Mouse (Mus musculus): Measurements from ENCODE around the gene Vmn1r197.

- TF ChIP-seq CTCF (IDR thresholded peaks at IDR 0.05; ENCODE audit: low read depth, low read length): no peak
- no peak for TF ChIP-seq POLR2A (IDR thresholded peaks at IDR 0.05; ENCODE audit: extremely low read depth, insufficient read depth, low read length)
Measured at GRCm38 (mm10) chr13:22335565-22335964, 11.2 kb downstream of the Vmn1r197 start.

All from liver, adult 2 months (tissue).